ENCODE assay signal across 1 mouse cellular context in the genomic region with DNA sequence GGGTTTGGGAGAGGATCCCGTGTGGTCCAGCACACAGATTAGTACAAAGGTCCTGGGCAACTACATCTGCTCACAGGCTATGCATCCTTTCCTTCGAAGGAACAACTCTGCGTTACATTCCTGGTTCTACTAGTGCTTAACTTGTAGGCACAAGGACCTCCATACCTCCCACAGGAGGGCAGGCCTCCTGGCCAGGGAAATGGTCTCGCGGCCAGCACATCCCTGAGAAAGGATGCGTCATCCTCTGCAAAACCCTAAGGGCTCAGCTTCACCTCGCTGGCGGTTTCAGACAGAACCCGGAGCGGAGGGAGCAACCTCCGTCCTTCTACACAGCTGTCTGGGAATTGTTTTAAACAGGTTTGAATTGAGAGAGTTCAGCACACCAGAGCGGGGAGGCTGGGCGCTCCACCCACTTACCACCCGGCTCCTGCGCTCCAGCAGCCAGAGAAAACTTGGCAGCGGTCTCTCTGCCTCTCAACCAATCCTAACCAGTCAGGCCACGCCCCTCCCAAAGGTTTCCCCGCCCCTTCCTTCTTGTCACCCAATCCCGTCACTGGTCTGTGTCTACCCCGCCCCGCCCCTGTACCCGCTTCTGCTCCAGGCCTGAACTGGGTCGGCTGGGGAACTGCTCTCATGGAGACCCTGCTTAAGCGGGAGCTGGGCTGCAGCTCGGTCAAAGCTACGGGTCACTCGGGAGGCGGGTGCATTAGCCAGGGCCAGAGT.
A peak's percentile ranks its signal among the peaks of the same experiment; 100 is the strongest.
TF ChIP-seq lines count a peak whose summit lies in the region.

A gene (plus strand): TSS at position 572 of the 723 bp plus-strand sequence.

TF ChIP-seq in CH12.LX, 34 proteins besides CTCF, POLR2A, EP300 and RAD21 (continued from another document):
- TF ChIP-seq MYC (IDR thresholded peaks at IDR 0.05; ENCODE audit: low read depth, low read length), result no peak
- TF ChIP-seq ZNF384 (IDR thresholded peaks at IDR 0.05; ENCODE audit: low read depth, low read length), result no peak
- TF ChIP-seq NRF1 (IDR thresholded peaks at IDR 0.05; ENCODE audit: low read depth, low read length), result peak; percentile 63
- TF ChIP-seq USF1 (IDR thresholded peaks at IDR 0.05; ENCODE audit: low read depth, low read length), result no peak
- peak; percentile 72; the same call in 1 of the 2 replicates for TF ChIP-seq MAZ (IDR thresholded peaks at IDR 0.05; ENCODE audit: low read depth, low read length)
- TF ChIP-seq MXI1 (IDR thresholded peaks at IDR 0.05; ENCODE audit: low read depth, low read length), result peak; percentile 69; the same call in 1 of the 2 replicates
- TF ChIP-seq SMC3 (IDR thresholded peaks at IDR 0.05; ENCODE audit: low read depth, low read length), result 0 out of 2 replicates have a peak, but pooled peaks have one; percentile 5
- TF ChIP-seq HCFC1 (IDR thresholded peaks at IDR 0.05; ENCODE audit: low read depth, low read length), result peak; percentile 62
- TF ChIP-seq UBTF (IDR thresholded peaks at IDR 0.05; ENCODE audit: low read depth, low read length), result 0 out of 2 replicates have a peak, but pooled peaks have one; percentile 0
- peak; percentile 89 for TF ChIP-seq ZMIZ1 (IDR thresholded peaks at IDR 0.05; ENCODE audit: low read depth, low read length)
- TF ChIP-seq TCF12 (IDR thresholded peaks at IDR 0.05; ENCODE audit: low read depth, low read length), result peak; percentile 74
- no peak for TF ChIP-seq JUN (IDR thresholded peaks at IDR 0.05; ENCODE audit: insufficient read depth, low read depth, low read length)
- peak; percentile 78 for TF ChIP-seq ELF1 (IDR thresholded peaks at IDR 0.05; ENCODE audit: low read depth, low read length)
- peak; percentile 81 for TF ChIP-seq SIN3A (IDR thresholded peaks at IDR 0.05; ENCODE audit: low read length)
- no peak for TF ChIP-seq MAFK (IDR thresholded peaks at IDR 0.05; ENCODE audit: insufficient replicate concordance, low read length)
- peak; percentile 65; the same call in 1 of the 2 replicates for TF ChIP-seq KAT2A (IDR thresholded peaks at IDR 0.05; ENCODE audit: insufficient replicate concordance, low read length)
- TF ChIP-seq ZC3H11A (IDR thresholded peaks at IDR 0.05; ENCODE audit: low read depth, low read length), result no peak
- no peak for TF ChIP-seq BHLHE40 (IDR thresholded peaks at IDR 0.05; ENCODE audit: low read depth, low read length)
- TF ChIP-seq USF2 (conservative IDR thresholded peaks at IDR 0.05; ENCODE audit: low read depth, low read length), result no peak
- no peak for TF ChIP-seq TBP (conservative IDR thresholded peaks at IDR 0.05; ENCODE audit: low read depth, low read length)
- TF ChIP-seq POLR2AphosphoS2 (IDR thresholded peaks at IDR 0.05; ENCODE audit: low read depth, low read length), result 0 out of 2 replicates have a peak, but pooled peaks have one; percentile 56
- peak; percentile 69 for TF ChIP-seq NELFE (IDR thresholded peaks at IDR 0.05; ENCODE audit: low read depth, low read length)
